Mouse (Mus musculus): ENCODE measurements around the gene Mtmr1.
A peak's percentile ranks its signal among the peaks of the same experiment; 100 is the strongest.

Gene Mtmr1

GRCm38 (mm10) chrX:71364554-71364991 lies at the start of gene Mtmr1:
TSS of gene Mtmr1 (plus strand) at chrX:71364760.
- DNase-seq (ENCODE audit: low read depth, low spot score), result peak; percentile 48

GRCm38 (mm10) chrX:71352033-71352432 lies 12.5 kb upstream of the Mtmr1 start:
- DNase-seq (ENCODE audit: low read depth, low spot score), result peak; percentile 21

- no peak for DNase-seq (ENCODE audit: low read depth, low spot score)
Measured at GRCm38 (mm10) chrX:71355331-71355730, 9.2 kb upstream of the Mtmr1 start.

GRCm38 (mm10) chrX:71361793-71362192 lies 2.8 kb upstream of the Mtmr1 start:
- peak; percentile 53 for DNase-seq (ENCODE audit: low read depth, low spot score)

- DNase-seq (ENCODE audit: low read depth, low spot score), result no peak
Measured at GRCm38 (mm10) chrX:71364062-71364461, 498 bp upstream of the Mtmr1 start.

- DNase-seq (ENCODE audit: low read depth, low spot score), result peak; percentile 24
Measured at GRCm38 (mm10) chrX:71365011-71365410, 451 bp downstream of the Mtmr1 start.

- no peak for DNase-seq (ENCODE audit: low read depth, low spot score)
Measured at GRCm38 (mm10) chrX:71365510-71365909, 950 bp downstream of the Mtmr1 start.

- DNase-seq (ENCODE audit: low read depth, low spot score), result no peak
Measured at GRCm38 (mm10) chrX:71366973-71367372, 2.4 kb downstream of the Mtmr1 start.

- no peak for DNase-seq (ENCODE audit: low read depth, low spot score)
Measured at GRCm38 (mm10) chrX:71376781-71377180, 12.2 kb downstream of the Mtmr1 start.

GRCm38 (mm10) chrX:71378435-71378834 lies 13.9 kb downstream of the Mtmr1 start:
- DNase-seq (ENCODE audit: low read depth, low spot score), result no peak

GRCm38 (mm10) chrX:71381571-71381970 lies 17.0 kb downstream of the Mtmr1 start:
- DNase-seq (ENCODE audit: low read depth, low spot score), result peak; percentile 40

- no peak for DNase-seq (ENCODE audit: low read depth, low spot score)
Measured at GRCm38 (mm10) chrX:71396326-71396725, 31.8 kb downstream of the Mtmr1 start.

GRCm38 (mm10) chrX:71406290-71406689 lies 41.7 kb downstream of the Mtmr1 start:
- DNase-seq (ENCODE audit: low read depth, low spot score), result peak; percentile 65

GRCm38 (mm10) chrX:71408386-71408785 lies 43.8 kb downstream of the Mtmr1 start:
- DNase-seq (ENCODE audit: low read depth, low spot score), result no peak

GRCm38 (mm10) chrX:71412776-71413175 lies 48.2 kb downstream of the Mtmr1 start:
- DNase-seq (ENCODE audit: low read depth, low spot score), result no peak

- no peak for DNase-seq (ENCODE audit: low read depth, low spot score)
Measured at GRCm38 (mm10) chrX:71413616-71414015, 49.1 kb downstream of the Mtmr1 start.

GRCm38 (mm10) chrX:71424852-71425251 lies 60.3 kb downstream of the Mtmr1 start:
- DNase-seq (ENCODE audit: low read depth, low spot score), result peak; percentile 7

GRCm38 (mm10) chrX:71425746-71426519 lies 61.4 kb downstream of the Mtmr1 start:
- DNase-seq (ENCODE audit: low read depth, low spot score), result peak; percentile 55

GRCm38 (mm10) chrX:71427491-71427890 lies 62.9 kb downstream of the Mtmr1 start:
- DNase-seq (ENCODE audit: low read depth, low spot score), result no peak

GRCm38 (mm10) chrX:71430900-71431299 lies 66.3 kb downstream of the Mtmr1 start:
- no peak for DNase-seq (ENCODE audit: low read depth, low spot score)

- no peak for DNase-seq (ENCODE audit: low read depth, low spot score)
Measured at GRCm38 (mm10) chrX:71434448-71434847, 69.9 kb downstream of the Mtmr1 start.

- peak; percentile 5 for DNase-seq (ENCODE audit: low read depth, low spot score)
Measured at GRCm38 (mm10) chrX:71434860-71435259, 70.3 kb downstream of the Mtmr1 start.

GRCm38 (mm10) chrX:71435542-71435941 lies 71.0 kb downstream of the Mtmr1 start:
- DNase-seq (ENCODE audit: low read depth, low spot score), result no peak
